Mouse (Mus musculus) lung, adult 18-20 months (tissue): ENCODE results near the gene Gatad1.
A peak's percentile ranks its signal among the peaks of the same experiment; 100 is the strongest.
"Not testable (repeated sequence)": the region's sequence is repeated elsewhere in the genome, so short reads cannot be mapped to it uniquely, and the experiment has no call there.

ENCODE experiments used
- DNase-seq, 2 experiments: peaks; one replicate each; pipeline ENCODE4 v3.0.0; 2022; ENCODE audit warnings: mixed read lengths in 2 of 2

The Gatad1 gene

GRCm38 (mm10) chr5:3633315-3633714 lies 23.7 kb downstream of the Gatad1 start:
- no peak for DNase-seq

- DNase-seq = no peak
Measured at GRCm38 (mm10) chr5:3632285-3632684, 24.7 kb downstream of the Gatad1 start.

GRCm38 (mm10) chr5:3631512-3632271 lies 25.3 kb downstream of the Gatad1 start:
- no peak for DNase-seq

GRCm38 (mm10) chr5:3630055-3630454 lies 26.9 kb downstream of the Gatad1 start:
- no peak for DNase-seq

GRCm38 (mm10) chr5:3620486-3620885 lies 36.5 kb downstream of the Gatad1 start:
- DNase-seq = no peak

GRCm38 (mm10) chr5:3611835-3612234 lies 45.1 kb downstream of the Gatad1 start:
- not testable (repeated sequence) for DNase-seq

- DNase-seq = no peak
Measured at GRCm38 (mm10) chr5:3609241-3609640, 47.7 kb downstream of the Gatad1 start.

- DNase-seq = no peak
Measured at GRCm38 (mm10) chr5:3607114-3607513, 49.9 kb downstream of the Gatad1 start.

GRCm38 (mm10) chr5:3600790-3601189 lies 56.2 kb downstream of the Gatad1 start:
- DNase-seq = no peak

- no peak for DNase-seq
Measured at GRCm38 (mm10) chr5:3600298-3600697, 56.7 kb downstream of the Gatad1 start.

GRCm38 (mm10) chr5:3598766-3599165 lies 58.2 kb downstream of the Gatad1 start:
- no peak for DNase-seq

GRCm38 (mm10) chr5:3597171-3597570 lies 59.8 kb downstream of the Gatad1 start:
- no peak for DNase-seq

GRCm38 (mm10) chr5:3596399-3596766 lies 60.6 kb downstream of the Gatad1 start, which contains the start of gene Rbm48:
Gene Rbm48, minus strand, starts transcription at chr5:3596585.
- peak; percentile 80 to 85 for DNase-seq

- peak; percentile 96 to 97 for DNase-seq
Measured at GRCm38 (mm10) chr5:3595693-3596398, 61.1 kb downstream of the Gatad1 start, which contains the start of gene Pex1. Gene Pex1, plus strand, starts transcription at chr5:3596066.
